Mouse (Mus musculus) brain, adult 2 months (tissue): Measurements from ENCODE around the gene Dad1.
A peak's percentile ranks its signal among the peaks of the same experiment; 100 is the strongest.
"Not testable (repeated sequence)": the region's sequence is repeated elsewhere in the genome, so short reads cannot be mapped to it uniquely, and the experiment has no call there.

Source experiments
- DNase-seq: peaks from one replicate; pipeline ENCODE4 v3.0.0; 2011; ENCODE audit warnings: low read depth, low spot score

Dad1 gene

GRCm38 (mm10) chr14:54249326-54249725 lies 4.6 kb downstream of the Dad1 start:
- no peak for DNase-seq

GRCm38 (mm10) chr14:54246232-54246631 lies 7.7 kb downstream of the Dad1 start:
- no peak for DNase-seq

- peak; percentile 39 for DNase-seq
These were observed 9.7 kb downstream of the Dad1 start for GRCm38 (mm10) chr14:54244183-54244582.

GRCm38 (mm10) chr14:54240542-54240941 lies 13.4 kb downstream of the Dad1 start:
- no peak for DNase-seq

GRCm38 (mm10) chr14:54239002-54239736 lies 14.7 kb downstream of the Dad1 start:
- DNase-seq: peak; percentile 88

- no peak for DNase-seq
These were observed 17.0 kb downstream of the Dad1 start for GRCm38 (mm10) chr14:54236881-54237280.

- DNase-seq: no peak
These were observed 17.9 kb downstream of the Dad1 start for GRCm38 (mm10) chr14:54235825-54236540.

GRCm38 (mm10) chr14:54234231-54235040 lies 19.5 kb downstream of the Dad1 start:
- no peak for DNase-seq

GRCm38 (mm10) chr14:54233559-54234143 lies 20.3 kb downstream of the Dad1 start:
- DNase-seq: no peak

GRCm38 (mm10) chr14:54232811-54233558 lies 20.9 kb downstream of the Dad1 start:
- DNase-seq: peak; percentile 59

GRCm38 (mm10) chr14:54232143-54232542 lies 21.8 kb downstream of the Dad1 start:
- DNase-seq: no peak

GRCm38 (mm10) chr14:54231176-54231956 lies 22.5 kb downstream of the Dad1 start:
- DNase-seq: no peak

- no peak for DNase-seq
These were observed 23.2 kb downstream of the Dad1 start for GRCm38 (mm10) chr14:54230638-54231150.

GRCm38 (mm10) chr14:54229849-54230248 lies 24.1 kb downstream of the Dad1 start:
- not testable (repeated sequence) for DNase-seq

GRCm38 (mm10) chr14:54228933-54229713 lies 24.8 kb downstream of the Dad1 start:
- peak; percentile 54 for DNase-seq

- DNase-seq: no peak
These were observed 25.4 kb downstream of the Dad1 start for GRCm38 (mm10) chr14:54228501-54228900.

GRCm38 (mm10) chr14:54227911-54228451 lies 25.9 kb downstream of the Dad1 start:
- DNase-seq: peak; percentile 75

GRCm38 (mm10) chr14:54226911-54227811 lies 26.7 kb downstream of the Dad1 start:
- DNase-seq: no peak
